1 mouse cellular context compared by ENCODE assay signal in genomic region chr7:19342481-19343027, GRCm38 (mm10).
TF ChIP-seq lines count a peak whose summit lies in the region.

No protein-coding gene starts in this region.

TF ChIP-seq in CH12.LX, 34 proteins besides CTCF, POLR2A, EP300 and RAD21:
- 0 out of 2 replicates have a peak, but pooled peaks have one; percentile 32 for TF ChIP-seq BHLHE40 (IDR thresholded peaks at IDR 0.05; ENCODE audit: low read depth, low read length)
- no peak for TF ChIP-seq MAZ (IDR thresholded peaks at IDR 0.05; ENCODE audit: low read depth, low read length)
- TF ChIP-seq ETS1 (conservative IDR thresholded peaks at IDR 0.05; ENCODE audit: low read depth, low read length), result no peak
- TF ChIP-seq MXI1 (IDR thresholded peaks at IDR 0.05; ENCODE audit: low read depth, low read length), result peak; percentile 53; the same call in 1 of the 2 replicates
- TF ChIP-seq USF1 (IDR thresholded peaks at IDR 0.05; ENCODE audit: low read depth, low read length), result no peak
- peak; percentile 43; the same call in 1 of the 2 replicates for TF ChIP-seq IRF4 (IDR thresholded peaks at IDR 0.05; ENCODE audit: low read depth, low read length)
- no peak for TF ChIP-seq ZNF384 (IDR thresholded peaks at IDR 0.05; ENCODE audit: low read depth, low read length)
- 0 out of 2 replicates have a peak, but pooled peaks have one; percentile 37 for TF ChIP-seq ELF1 (IDR thresholded peaks at IDR 0.05; ENCODE audit: low read depth, low read length)
- TF ChIP-seq MAX (IDR thresholded peaks at IDR 0.05; ENCODE audit: low read length), result peak; percentile 66
- peak; percentile 55; the same call in 1 of the 2 replicates for TF ChIP-seq NELFE (IDR thresholded peaks at IDR 0.05; ENCODE audit: low read depth, low read length)
- TF ChIP-seq MEF2A (IDR thresholded peaks at IDR 0.05; ENCODE audit: borderline replicate concordance, low read depth, low read length), result peak; percentile 26; the same call in 1 of the 2 replicates
- peak; percentile 29; the same call in 1 of the 2 replicates for TF ChIP-seq HCFC1 (IDR thresholded peaks at IDR 0.05; ENCODE audit: low read depth, low read length)
- TF ChIP-seq KAT2A (IDR thresholded peaks at IDR 0.05; ENCODE audit: insufficient replicate concordance, low read length), result no peak
- TF ChIP-seq TBP (conservative IDR thresholded peaks at IDR 0.05; ENCODE audit: low read depth, low read length), result no peak
- TF ChIP-seq SIN3A (IDR thresholded peaks at IDR 0.05; ENCODE audit: low read length), result peak; percentile 81
- peak; percentile 96 for TF ChIP-seq SMC3 (IDR thresholded peaks at IDR 0.05; ENCODE audit: low read depth, low read length)
- peak; percentile 87 for TF ChIP-seq ZC3H11A (IDR thresholded peaks at IDR 0.05; ENCODE audit: low read depth, low read length)
- 0 out of 2 replicates have a peak, but pooled peaks have one; percentile 69 for TF ChIP-seq E2F4 (IDR thresholded peaks at IDR 0.05; ENCODE audit: insufficient replicate concordance, low read depth, low read length)
- 0 out of 2 replicates have a peak, but pooled peaks have one; percentile 27 for TF ChIP-seq RCOR1 (conservative IDR thresholded peaks at IDR 0.05; ENCODE audit: low read depth, low read length)
TF ChIP-seq in CH12.LX: peak in this region for 13.
